ENCODE assay signal across 8 mouse cellular contexts in the genomic region with DNA sequence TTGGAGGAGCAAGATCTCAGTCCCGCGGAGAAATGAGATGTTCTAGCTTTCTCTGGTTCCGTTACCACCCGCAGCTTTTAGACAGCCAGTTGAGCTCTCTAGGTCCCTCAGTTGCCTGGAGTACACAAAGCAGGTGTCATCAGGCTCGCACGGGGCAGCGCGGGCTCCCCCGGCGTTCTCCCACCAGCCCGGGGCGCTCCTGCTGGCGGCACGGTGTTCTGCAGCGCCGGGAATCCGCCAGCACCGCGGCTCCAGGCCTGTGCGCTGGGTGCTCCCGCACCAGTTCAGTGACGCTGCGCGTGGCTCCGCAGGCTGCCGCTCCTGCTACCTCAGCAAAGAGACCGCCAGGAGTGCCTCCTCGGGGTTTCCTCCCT. TPM values are rescaled to one million over a fixed set of nuclear protein-coding genes. Genes with fewer than 3 reads are reported as not detected.
A peak's percentile ranks its signal among the peaks of the same experiment; 100 is the strongest.
DNase-seq lines count a peak whose midpoint lies in the region; ATAC-seq and TF ChIP-seq lines count a peak whose summit lies in the region.

A gene (minus strand): TSS at position 235 of the 374 bp plus-strand sequence.

- no peaks in the 10 kb centered on the region for H3K4me1 ChIP-seq in lung, embryonic 14.5 days (ENCODE audit: insufficient read depth)
- no peaks in the 10 kb centered on the region for H3K4me1 ChIP-seq in lung, adult 2 months (ENCODE audit: control insufficient read depth, insufficient read depth, low read length)
- H3K4me1 ChIP-seq in midbrain, embryonic 10.5 days: peaks cover 33% of the 10 kb centered on the region
- H3K4me1 ChIP-seq in stomach, postnatal 0 days (replicated peaks; ENCODE audit: control insufficient read depth, insufficient read depth): no peaks in the 10 kb centered on the region

- H3K27me3 ChIP-seq in lung, embryonic 14.5 days (ENCODE audit: insufficient read depth, low read length): peaks cover 35% of the 10 kb centered on the region
- H3K27me3 ChIP-seq in midbrain, embryonic 10.5 days (ENCODE audit: low read depth, poor library complexity, severe bottlenecking): peaks cover 55% of the 10 kb centered on the region
- H3K27me3 ChIP-seq in stomach, postnatal 0 days (ENCODE audit: control insufficient read depth, insufficient read depth, low read length): peaks cover 7% of the 10 kb centered on the region; the same call in 1 of the 2 replicates

- H3K9ac ChIP-seq in lung, embryonic 14.5 days: peak within 1 kb of the TSS; percentile 41
- peak within 1 kb of the TSS; percentile 47; the same call in 1 of the 2 replicates for H3K9ac ChIP-seq in stomach, postnatal 0 days (ENCODE audit: low read length)

- TF ChIP-seq CTCF in lung, embryonic 14.5 days (IDR thresholded peaks at IDR 0.05; ENCODE audit: low read depth): peak; percentile 52
- no peak for TF ChIP-seq CTCF in lung, adult 2 months (IDR thresholded peaks at IDR 0.05; ENCODE audit: insufficient read depth, low read length)
- TF ChIP-seq CTCF in stomach, postnatal 0 days (IDR thresholded peaks at IDR 0.05; ENCODE audit: low read depth): peak; percentile 69

- H3K4me3 ChIP-seq in lung, embryonic 14.5 days (ENCODE audit: low read depth, low read length): peak within 1 kb of the TSS; percentile 50
- H3K4me3 ChIP-seq in lung, adult 2 months (replicated peaks; ENCODE audit: extremely low read depth, low read depth, low read length): no peak within 1 kb of the TSS
- peak within 1 kb of the TSS; percentile 80 for H3K4me3 ChIP-seq in midbrain, embryonic 10.5 days
- peak within 1 kb of the TSS; percentile 56 for H3K4me3 ChIP-seq in stomach, postnatal 0 days (ENCODE audit: low read depth, low read length)

- peak within 1 kb of the TSS; percentile 90 for H3K4me2 ChIP-seq in lung, embryonic 14.5 days
- peak within 1 kb of the TSS; percentile 94 for H3K4me2 ChIP-seq in stomach, postnatal 0 days (replicated peaks; ENCODE audit: low read depth)

- no peak for TF ChIP-seq POLR2A in lung, adult 2 months (IDR thresholded peaks at IDR 0.05; ENCODE audit: borderline replicate concordance, extremely low read depth, low read depth, low read length)

- no peak within 1 kb of the TSS for H3K27ac ChIP-seq in lung, embryonic 14.5 days (ENCODE audit: low read depth)
- peak within 1 kb of the TSS; percentile 83 for H3K27ac ChIP-seq in midbrain, embryonic 10.5 days (replicated peaks)
- no peak within 1 kb of the TSS for H3K27ac ChIP-seq in stomach, postnatal 0 days (replicated peaks)

- DNase-seq in lung, embryonic 14.5 days: peak; percentile 70
- no peak for DNase-seq in lung, adult 2 months
- DNase-seq in cerebellum, adult 9-11 months: peak; percentile 9
- DNase-seq in frontal cortex, postnatal 14 days (ENCODE audit: low spot score in 2 of 2): peak; percentile 67 to 68
- DNase-seq in layer of hippocampus, adult 9-10 months (ENCODE audit: low spot score): peak; percentile 33
- DNase-seq in midbrain, embryonic 10.5 days (ENCODE audit: low spot score): peak; percentile 74
- peak; percentile 55 for DNase-seq in stomach, postnatal 0 days (ENCODE audit: low spot score)

- H3K36me3 ChIP-seq in lung, embryonic 14.5 days (ENCODE audit: insufficient read depth): no peaks in the 10 kb centered on the region
- H3K36me3 ChIP-seq in midbrain, embryonic 10.5 days: no peaks in the 10 kb centered on the region
- no peaks in the 10 kb centered on the region for H3K36me3 ChIP-seq in stomach, postnatal 0 days (ENCODE audit: control insufficient read depth, insufficient read depth, low read length)

- no peaks in the 10 kb centered on the region for H3K9me3 ChIP-seq in lung, embryonic 14.5 days (ENCODE audit: low read depth, low read length)
- no peaks in the 10 kb centered on the region for H3K9me3 ChIP-seq in midbrain, embryonic 10.5 days (replicated peaks)
- no peaks in the 10 kb centered on the region for H3K9me3 ChIP-seq in stomach, postnatal 0 days (ENCODE audit: control insufficient read depth, low read length)

- TF ChIP-seq EP300 in stomach, postnatal 0 days (optimal IDR thresholded peaks at IDR 0.05): no peak

- ATAC-seq in lung, embryonic 14.5 days (ENCODE audit: insufficient read depth): peak; percentile 90
- peak; percentile 91 for ATAC-seq in stomach, postnatal 0 days (ENCODE audit: low FRiP score, low TSS enrichment)
- ATAC-seq in inflammation-experienced regulatory T-cells, adult 6 months: no peak

- WGBS in lung, embryonic 14.5 days: under 1% methylated on average over 28 of the region's 28 CpGs
- WGBS in lung, adult 2 months: 2% methylated on average over 28 of the region's 28 CpGs
- under 1% methylated on average over 28 of the region's 28 CpGs for WGBS in midbrain, embryonic 10.5 days
- WGBS in stomach, postnatal 0 days: under 1% methylated on average over 28 of the region's 28 CpGs

RNA-seq across cellular contexts. Expression of the gene that starts here (rescaled TPM):
- polyA plus RNA-seq in lung, embryonic 14.5 days (2014; fragmentation: Nextera tagmentation; extraction: Ambion mirVana): 0.43 and 0.77 TPM in 2 replicates
- polyA plus RNA-seq in lung, adult 2 months (2012; rRNA removed): not detected in 2 replicates
- polyA plus RNA-seq in midbrain, embryonic 10.5 days (2016; fragmentation: Nextera tagmentation; extraction: Ambion mirVana): 0.31 and 0.62 TPM in 2 replicates
- polyA plus RNA-seq in stomach, postnatal 0 days (2015; fragmentation: Nextera tagmentation; extraction: Ambion mirVana): 0.39 and 0.41 TPM in 2 replicates
- under 1 TPM in 1 of 3 experiments, not detected in 2; 0.42 TPM for polyA plus RNA-seq in inflammation-experienced regulatory T-cells, adult 6 months (2017; shearing (Covaris generic))

Comparison
In these comparisons a context has a peak if more than half of its experiments do, and no peak if none do; other contexts are left out.
1. Peak in DNase-seq, ATAC-seq, H3K4me3 ChIP-seq, H3K9ac ChIP-seq and H3K4me2 ChIP-seq in lung, embryonic 14.5 days; RNA of the gene not detected or under 1 TPM.
2. Peak in DNase-seq, H3K4me3 ChIP-seq and H3K27ac ChIP-seq in midbrain, embryonic 10.5 days; RNA of the gene not detected or under 1 TPM.
3. Peak in DNase-seq, ATAC-seq, H3K4me3 ChIP-seq, H3K9ac ChIP-seq and H3K4me2 ChIP-seq in stomach, postnatal 0 days; RNA of the gene not detected or under 1 TPM.